Mouse (Mus musculus) left cerebral cortex, postnatal 14 days (tissue): Measurements from ENCODE around the gene Gmppb. TPM values are rescaled to one million over a fixed set of nuclear protein-coding genes. Genes with fewer than 3 reads are reported as not detected.

Experiments
- microRNA-seq, 2 experiments: library from miRNA; unstranded; fragments of <30 nt; microRNA quantifications; one replicate each; pipeline ENCODE4 v1.2.0; 2022
- total RNA-seq, 2 experiments: library from RNA; stranded (reverse); gene quantifications; 2 replicates each; pipeline ENCODE4 v1.2.3; 2021

Gmppb gene
- total RNA-seq, 2 experiments from 2014 or later = 19.0 to 22.1 TPM

Small RNA genes lying within 50 kb of the gene (microRNA-seq; reads per million reads assigned to microRNA genes)
- 0 reads per million in 2 experiments for gene Mir7088

Other genes with a start within 250 kb of the Gmppb start
- 10 to 100 TPM; 57.0 to 57.8 TPM for gene Rbm6, start 176.0 kb upstream of the Gmppb start, total RNA-seq
- 10 to 100 TPM; 21.2 to 21.9 TPM for gene Mon1a, start 161.1 kb upstream of the Gmppb start, total RNA-seq
- gene Mst1r, start 142.4 kb upstream of the Gmppb start, total RNA-seq = 1 to 10 TPM; 1.2 to 1.7 TPM
- gene Actl11, start 120.8 kb upstream of the Gmppb start, total RNA-seq = not detected
- gene Camkv, start 113.6 kb upstream of the Gmppb start, total RNA-seq = 100 to 1,000 TPM; 382 to 398 TPM
- gene Traip, start 99.1 kb upstream of the Gmppb start, total RNA-seq = 10 to 100 TPM in 1 of 2 experiments, 1 to 10 TPM in 1; 9.3 to 12.0 TPM
- gene Uba7, start 73.7 kb upstream of the Gmppb start, total RNA-seq = 1 to 10 TPM; 3.6 to 4.2 TPM
- gene Gm20661, start 66.2 kb upstream of the Gmppb start, total RNA-seq = under 1 TPM in 1 of 2 experiments, not detected in 1; 0.79 TPM
- gene Inka1, start 63.4 kb upstream of the Gmppb start, total RNA-seq = 1 to 10 TPM; 2.7 to 3.1 TPM
- gene Cdhr4, start 56.7 kb upstream of the Gmppb start, total RNA-seq = 1 to 10 TPM; 1.7 to 1.9 TPM
- gene Gm20662, start 52.9 kb upstream of the Gmppb start, total RNA-seq = 1 to 10 TPM; 2.1 to 3.2 TPM
- 100 to 1,000 TPM; 175 to 179 TPM for gene Ip6k1, start 46.7 kb upstream of the Gmppb start, total RNA-seq
- 1 to 10 TPM; 1.5 to 2.0 TPM for gene Amigo3, start 3.9 kb downstream of the Gmppb start, total RNA-seq
- not detected for gene Mst1, start 31.2 kb downstream of the Gmppb start, total RNA-seq
- gene Rnf123, start 34.1 kb downstream of the Gmppb start, total RNA-seq = 100 to 1,000 TPM in 1 of 2 experiments, 10 to 100 TPM in 1; 93.9 to 103 TPM
- 10 to 100 TPM; 33.3 to 35.4 TPM for gene Apeh, start 45.4 kb downstream of the Gmppb start, total RNA-seq
- gene Bsn, start 141.1 kb downstream of the Gmppb start, total RNA-seq = 100 to 1,000 TPM; 223 to 244 TPM
- gene Dag1, start 214.7 kb downstream of the Gmppb start, total RNA-seq = 100 to 1,000 TPM; 122 to 125 TPM
- 100 to 1,000 TPM; 108 to 118 TPM for gene Nicn1, start 241.2 kb downstream of the Gmppb start, total RNA-seq
- gene Amt, start 247.6 kb downstream of the Gmppb start, total RNA-seq = 10 to 100 TPM; 26.0 to 31.3 TPM